Comparison of ENCODE assay signal across 28 mouse cellular contexts in genomic region chr17:16481722-16482121, GRCm38 (mm10).
DNase-seq lines count a peak whose midpoint lies in the region; ATAC-seq and TF ChIP-seq lines count a peak whose summit lies in the region.
"Had no signal": no experiment of that assay in that cellular context is flagged by ENCODE, and none has a peak within 500 bp of the region (broad histone marks: within the 10 kb centered on the region; RNA-seq: fewer than 3 reads in every experiment).

No protein-coding gene starts in this region.

- TF ChIP-seq CTCF in C2C12 (IDR thresholded peaks at IDR 0.05; ENCODE audit: control insufficient read depth, insufficient read depth, insufficient read length), result no peak
- no peak for TF ChIP-seq CTCF in stomach, postnatal 0 days (IDR thresholded peaks at IDR 0.05; ENCODE audit: low read depth)

- TF ChIP-seq EP300 in stomach, postnatal 0 days (optimal IDR thresholded peaks at IDR 0.05), result no peak

- DNase-seq in 3134 (ENCODE audit: extremely low read depth, insufficient read length, low spot score), result peak; percentile 36
- peak; percentile 32 for DNase-seq in Muller cell, postnatal 12 days (ENCODE audit: inconsistent ontology term)
- DNase-seq in brain, adult 2 months (ENCODE audit: low read depth, low spot score), result peak; percentile 1
- DNase-seq in stomach, postnatal 0 days (ENCODE audit: low spot score), result no peak
- DNase-seq in layer of hippocampus, postnatal 10 days (ENCODE audit: low spot score in 2 of 2), result no peak
- no peak for DNase-seq in cerebellum, postnatal 10 days
- DNase-seq: adrenal gland, adult 8-10 months; adrenal gland, postnatal 25 days; cerebellum, adult 18-20 months; cerebellum, adult 9-10 months; cerebellum, postnatal 25 days; gastrocnemius, postnatal 36 days; heart, postnatal 10 days; heart, postnatal 36 days; kidney, adult 2 months had no signal

- 74% methylated on average over 3 of the region's 3 CpGs for WGBS in heart, embryonic 11.5 days (ENCODE audit: insufficient replicate concordance)
- WGBS in stomach, postnatal 0 days, result 83% methylated on average over 3 of the region's 3 CpGs

- no peaks in the 10 kb centered on the region for H3K4me1 ChIP-seq in heart, embryonic 11.5 days (ENCODE audit: control insufficient read depth, insufficient read depth, low read length)
- no peaks in the 10 kb centered on the region for H3K4me1 ChIP-seq in stomach, postnatal 0 days (replicated peaks; ENCODE audit: control insufficient read depth, insufficient read depth)
- H3K4me1 ChIP-seq: embryonic facial prominence, embryonic 12.5 days; embryonic facial prominence, embryonic 15.5 days; forebrain, embryonic 12.5 days; forebrain, embryonic 15.5 days; heart, embryonic 12.5 days; heart, embryonic 15.5 days; hindbrain, embryonic 10.5 days had no signal

- no peaks in the 10 kb centered on the region for H3K36me3 ChIP-seq in C2C12 (ENCODE audit: control insufficient read depth, insufficient read depth)
- H3K36me3 ChIP-seq in heart, embryonic 11.5 days (ENCODE audit: control insufficient read depth, insufficient read depth, low read length), result no peaks in the 10 kb centered on the region
- no peaks in the 10 kb centered on the region for H3K36me3 ChIP-seq in stomach, postnatal 0 days (ENCODE audit: control insufficient read depth, insufficient read depth, low read length)
- H3K36me3 ChIP-seq: embryonic facial prominence, embryonic 12.5 days; embryonic facial prominence, embryonic 15.5 days; forebrain, embryonic 12.5 days; forebrain, embryonic 15.5 days; G1E; heart, embryonic 12.5 days; heart, embryonic 15.5 days; hindbrain, embryonic 10.5 days had no signal

- no peak overlapping the region for H3ac ChIP-seq in C2C12 (ENCODE audit: control insufficient read depth, insufficient read length, low read depth)

- no peaks in the 10 kb centered on the region for H3K9me3 ChIP-seq in heart, embryonic 11.5 days (replicated peaks; ENCODE audit: control insufficient read depth, low read length)
- H3K9me3 ChIP-seq in stomach, postnatal 0 days (ENCODE audit: control insufficient read depth, low read length), result no peaks in the 10 kb centered on the region
- H3K9me3 ChIP-seq: embryonic facial prominence, embryonic 12.5 days; embryonic facial prominence, embryonic 15.5 days; forebrain, embryonic 12.5 days; forebrain, embryonic 15.5 days; G1E; heart, embryonic 12.5 days; heart, embryonic 15.5 days; hindbrain, embryonic 10.5 days had no signal

- H3K79me3 ChIP-seq in C2C12 (ENCODE audit: low read depth), result no peaks in the 10 kb centered on the region

- H3K27ac ChIP-seq in heart, embryonic 11.5 days (ENCODE audit: low read depth, low read length), result no peak overlapping the region
- H3K27ac ChIP-seq in stomach, postnatal 0 days (replicated peaks), result no peak overlapping the region
- H3K27ac ChIP-seq: embryonic facial prominence, embryonic 12.5 days; embryonic facial prominence, embryonic 15.5 days; forebrain, embryonic 12.5 days; forebrain, embryonic 15.5 days; heart, embryonic 15.5 days; hindbrain, embryonic 10.5 days; hindbrain, embryonic 14.5 days had no signal

- no peak for ATAC-seq in heart, embryonic 11.5 days (replicated peaks; ENCODE audit: insufficient number of reproducible peaks, low FRiP score, low TSS enrichment)
- ATAC-seq in stomach, postnatal 0 days (ENCODE audit: low FRiP score, low TSS enrichment), result no peak
- ATAC-seq: forebrain, embryonic 15.5 days; intestine, postnatal 0 days had no signal

- H3K4me3 ChIP-seq in C2C12 (ENCODE audit: insufficient read depth, poor library complexity, severe bottlenecking), result no peak overlapping the region
- H3K4me3 ChIP-seq in heart, embryonic 11.5 days (ENCODE audit: low read depth, low read length), result no peak overlapping the region
- H3K4me3 ChIP-seq in stomach, postnatal 0 days (ENCODE audit: low read depth, low read length), result no peak overlapping the region
- H3K4me3 ChIP-seq: embryonic facial prominence, embryonic 12.5 days; embryonic facial prominence, embryonic 15.5 days; forebrain, embryonic 12.5 days; forebrain, embryonic 15.5 days; heart, embryonic 12.5 days; heart, embryonic 15.5 days; hindbrain, embryonic 10.5 days had no signal

- H3K79me2 ChIP-seq in C2C12 (ENCODE audit: control insufficient read depth, insufficient read depth), result no peaks in the 10 kb centered on the region

- no peak overlapping the region for H3K9ac ChIP-seq in heart, embryonic 11.5 days (ENCODE audit: low read depth, low read length)
- no peak overlapping the region for H3K9ac ChIP-seq in stomach, postnatal 0 days (ENCODE audit: low read length)
- H3K9ac ChIP-seq: embryonic facial prominence, embryonic 12.5 days; embryonic facial prominence, embryonic 15.5 days; forebrain, embryonic 12.5 days; forebrain, embryonic 15.5 days; heart, embryonic 12.5 days; heart, embryonic 15.5 days; hindbrain, embryonic 14.5 days had no signal

- no peaks in the 10 kb centered on the region for H3K27me3 ChIP-seq in C2C12 (ENCODE audit: control insufficient read depth, insufficient read depth, insufficient read length)
- no peaks in the 10 kb centered on the region for H3K27me3 ChIP-seq in heart, embryonic 11.5 days (ENCODE audit: control insufficient read depth, insufficient read depth, low read length)
- H3K27me3 ChIP-seq in stomach, postnatal 0 days (ENCODE audit: control insufficient read depth, insufficient read depth, low read length), result no peaks in the 10 kb centered on the region
- H3K27me3 ChIP-seq: CH12.LX; embryonic facial prominence, embryonic 12.5 days; embryonic facial prominence, embryonic 15.5 days; forebrain, embryonic 12.5 days; forebrain, embryonic 15.5 days; heart, embryonic 12.5 days; heart, embryonic 15.5 days had no signal

- no peak overlapping the region for H3K4me2 ChIP-seq in heart, embryonic 11.5 days
- H3K4me2 ChIP-seq in stomach, postnatal 0 days (replicated peaks; ENCODE audit: low read depth), result no peak overlapping the region
- H3K4me2 ChIP-seq: embryonic facial prominence, embryonic 12.5 days; embryonic facial prominence, embryonic 15.5 days; forebrain, embryonic 12.5 days; forebrain, embryonic 15.5 days; heart, embryonic 12.5 days; heart, embryonic 15.5 days; hindbrain, embryonic 14.5 days had no signal

TF ChIP-seq in C2C12, 6 proteins besides CTCF, POLR2A, EP300 and RAD21:
- peak; percentile 94 for TF ChIP-seq FOSL1 (IDR thresholded peaks at IDR 0.05; ENCODE audit: insufficient read depth, low read length, poor library complexity, severe bottlenecking)
- no peak for TF ChIP-seq USF1 (IDR thresholded peaks at IDR 0.05; ENCODE audit: low read depth)
- TF ChIP-seq CEBPB (IDR thresholded peaks at IDR 0.05; ENCODE audit: low read depth), result peak; percentile 85
- peak; percentile 6 for TF ChIP-seq MYOD1 (IDR thresholded peaks at IDR 0.05; ENCODE audit: control insufficient read depth, insufficient read length, low read depth)
- peak; percentile 41 for TF ChIP-seq MAX (IDR thresholded peaks at IDR 0.05)
- TF ChIP-seq MYOG (IDR thresholded peaks at IDR 0.05; ENCODE audit: control insufficient read depth, extremely low read depth, insufficient read length), result no peak

Comparison
In these comparisons a context has a peak if more than half of its experiments do, and no peak if none do; other contexts are left out.
1. DNase-seq: peak in 3134 (single experiment), Muller cell, postnatal 12 days (single experiment) and brain, adult 2 months (single experiment); none in stomach, postnatal 0 days (single experiment), layer of hippocampus, postnatal 10 days (0 of 2) and cerebellum, postnatal 10 days (0 of 2).